Mouse (Mus musculus): ENCODE measurements around the gene Lrch4.

DNA sequence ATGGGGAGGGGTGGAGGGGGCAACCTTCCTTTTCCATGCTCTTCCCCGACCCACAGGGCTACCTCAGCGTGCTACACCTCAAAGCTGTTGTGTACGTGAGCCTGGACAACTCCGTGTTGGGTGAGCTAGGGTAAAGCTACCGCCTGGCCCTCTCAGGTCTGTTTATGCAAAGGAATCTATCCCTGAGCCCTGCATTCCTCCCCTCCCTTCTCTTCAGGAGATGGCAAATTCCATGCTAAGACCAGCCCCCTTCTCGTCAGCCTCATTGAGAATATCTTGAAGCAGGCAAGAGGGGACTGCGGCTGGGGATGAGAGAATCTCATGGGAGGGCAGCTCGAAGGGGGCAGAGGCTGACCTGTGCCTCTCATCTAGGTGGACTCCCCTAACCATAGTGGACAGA, 46.2 kb upstream of the Lrch4 start:
- TF ChIP-seq CTCF (IDR thresholded peaks at IDR 0.05; ENCODE audit: insufficient read depth, low read depth, low read length) (no peak), POLR2A (IDR thresholded peaks at IDR 0.05; ENCODE audit: insufficient read depth, low read depth, low read length) (no peak)

Data from olfactory bulb, adult 2 months (tissue).